Mouse (Mus musculus): ENCODE results near the gene Card14.
"Not testable (repeated sequence)": the region's sequence is repeated elsewhere in the genome, so short reads cannot be mapped to it uniquely, and the experiment has no call there.

Gene Card14

GRCm38 (mm10) chr11:119307658-119307867, at the start of gene Card14:
Gene Card14 (plus strand): TSS chr11:119307768.
- DNase-seq (ENCODE audit: inconsistent ontology term): no peak

DNA sequence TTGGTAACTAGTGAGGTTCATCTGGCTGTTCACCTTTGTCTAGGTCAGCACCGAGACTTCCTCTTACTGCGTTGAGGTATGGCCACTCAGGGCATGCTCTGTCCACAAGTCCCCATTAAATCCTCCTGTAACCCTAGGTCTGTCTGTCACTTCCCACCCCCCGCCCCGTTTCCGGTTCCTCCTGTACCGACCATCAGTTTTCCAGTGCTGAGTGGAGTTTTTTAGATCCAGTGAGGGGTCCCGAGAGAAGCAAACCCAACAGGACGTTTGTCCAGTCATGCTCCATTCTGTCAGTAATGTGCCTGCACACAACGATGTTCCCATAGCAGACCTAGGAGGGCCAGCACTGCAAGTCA, 49.4 kb upstream of the Card14 start:
- no peak for DNase-seq (ENCODE audit: inconsistent ontology term)

DNA sequence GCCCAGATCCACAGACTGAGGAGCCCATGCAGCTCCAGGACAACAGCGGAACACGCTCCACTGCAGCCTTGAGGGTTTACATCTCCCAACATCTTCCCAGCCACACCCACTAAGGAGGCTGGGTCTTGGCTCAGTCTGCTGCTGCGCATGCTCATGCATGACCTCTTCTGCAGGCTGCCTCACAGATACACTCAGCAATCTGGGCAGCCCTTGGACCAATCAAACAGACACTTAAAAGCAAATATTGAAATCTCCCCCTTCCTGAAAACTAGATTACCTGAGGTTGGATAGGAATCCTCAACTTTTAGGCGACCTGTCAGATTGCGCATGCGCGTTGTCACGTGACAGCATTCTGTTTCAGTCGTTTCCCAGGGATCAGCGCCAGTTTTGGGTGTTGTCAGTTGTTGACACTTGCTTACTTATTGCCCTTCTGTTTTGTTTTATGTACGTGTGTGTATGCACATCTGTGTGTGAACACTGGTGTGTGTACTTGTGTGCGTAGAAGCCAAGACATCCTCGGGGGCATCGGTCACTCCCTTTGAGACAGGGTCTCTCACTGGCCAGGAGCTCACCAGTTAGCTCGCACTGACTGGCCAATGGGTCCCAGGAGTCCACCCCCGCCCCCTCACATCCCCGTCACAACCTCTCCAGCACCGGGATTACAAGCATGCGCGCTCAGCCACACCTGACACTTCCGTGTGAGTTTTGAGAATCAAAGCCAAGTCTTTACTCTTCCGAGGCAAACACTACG, 48.8 kb upstream of the Card14 start:
- DNase-seq (ENCODE audit: inconsistent ontology term): peak; percentile 62

DNA sequence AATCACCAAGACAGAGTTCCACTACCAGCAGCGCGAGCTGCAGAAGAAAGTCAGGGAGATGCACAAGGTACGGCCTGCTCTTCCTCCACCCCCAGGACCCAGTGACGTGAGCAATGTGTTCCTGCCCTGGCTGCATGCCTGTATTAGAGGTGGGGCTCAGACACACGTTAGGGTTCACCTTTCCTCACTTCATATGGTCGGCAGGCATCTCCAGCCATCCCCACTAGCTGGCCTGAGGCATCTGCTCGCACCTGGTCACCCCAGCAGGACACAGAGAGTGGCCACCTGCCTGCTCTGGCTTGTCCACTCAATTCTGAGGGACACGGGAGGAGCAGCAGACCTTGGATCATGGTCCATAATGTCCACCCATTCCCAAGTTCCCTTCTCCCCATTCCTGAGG, 47.6 kb upstream of the Card14 start:
- DNase-seq (ENCODE audit: inconsistent ontology term): no peak

DNA sequence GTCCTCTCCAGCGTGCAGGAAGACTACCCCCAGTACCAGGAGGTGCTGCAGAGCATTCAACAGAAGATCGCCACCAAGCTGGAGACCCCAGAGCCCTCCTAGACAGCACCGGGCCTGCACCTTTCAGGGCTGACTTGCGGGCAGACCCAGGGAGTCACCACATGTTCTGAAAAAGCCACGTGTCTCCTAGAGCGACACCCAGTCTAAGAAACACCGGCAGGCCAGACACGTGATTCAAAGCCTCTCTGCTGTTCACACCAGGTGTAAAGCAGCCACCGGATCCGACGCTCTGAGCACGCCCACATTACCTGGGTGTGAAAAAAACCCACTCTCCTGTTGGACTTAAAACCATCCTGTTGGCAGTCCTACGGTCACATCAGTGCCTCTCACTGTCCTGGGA, 43.2 kb upstream of the Card14 start:
- no peak for DNase-seq (ENCODE audit: inconsistent ontology term)

DNA sequence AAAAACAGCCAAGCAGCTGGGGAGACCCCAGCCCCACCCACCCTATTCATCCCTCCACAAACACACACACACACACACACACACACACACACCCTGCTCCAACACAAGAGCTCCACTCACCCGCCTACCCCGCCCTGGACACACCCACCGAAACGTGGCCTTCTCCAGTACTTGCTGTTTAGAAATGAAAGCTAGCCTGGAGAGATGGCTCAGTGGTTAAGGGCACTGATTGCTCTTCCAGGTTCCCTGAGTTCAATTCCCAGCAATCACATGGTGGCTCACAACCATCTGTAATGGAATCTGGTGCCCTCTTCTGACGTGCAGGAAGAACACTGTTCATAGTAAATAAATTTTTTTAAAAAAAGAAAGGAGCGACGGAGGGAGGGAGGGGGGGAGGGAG, 41.8 kb upstream of the Card14 start:
- DNase-seq (ENCODE audit: inconsistent ontology term): no peak

DNA sequence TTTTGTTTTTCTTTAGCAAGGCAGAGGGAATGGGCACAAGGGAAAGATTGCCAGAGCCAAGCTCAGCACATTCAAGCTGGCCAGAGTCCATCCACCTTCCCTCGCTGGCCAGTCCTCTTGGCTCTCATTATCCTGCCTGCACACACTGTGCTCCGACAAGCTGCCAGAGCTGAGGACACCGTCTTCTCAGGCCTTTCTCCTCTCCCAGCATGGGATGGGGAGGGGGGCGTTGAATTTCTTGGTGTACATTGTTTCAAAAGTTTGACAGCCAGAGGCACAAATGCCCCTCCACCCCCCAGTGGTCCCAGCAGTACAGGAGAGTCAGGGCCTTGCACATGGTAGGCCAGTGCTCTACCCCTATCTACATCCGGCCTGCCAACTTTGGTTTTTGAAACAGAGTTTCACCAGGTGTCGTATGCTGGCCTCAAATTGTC, 40.3 kb upstream of the Card14 start:
- peak; percentile 48 for DNase-seq (ENCODE audit: inconsistent ontology term)

DNA sequence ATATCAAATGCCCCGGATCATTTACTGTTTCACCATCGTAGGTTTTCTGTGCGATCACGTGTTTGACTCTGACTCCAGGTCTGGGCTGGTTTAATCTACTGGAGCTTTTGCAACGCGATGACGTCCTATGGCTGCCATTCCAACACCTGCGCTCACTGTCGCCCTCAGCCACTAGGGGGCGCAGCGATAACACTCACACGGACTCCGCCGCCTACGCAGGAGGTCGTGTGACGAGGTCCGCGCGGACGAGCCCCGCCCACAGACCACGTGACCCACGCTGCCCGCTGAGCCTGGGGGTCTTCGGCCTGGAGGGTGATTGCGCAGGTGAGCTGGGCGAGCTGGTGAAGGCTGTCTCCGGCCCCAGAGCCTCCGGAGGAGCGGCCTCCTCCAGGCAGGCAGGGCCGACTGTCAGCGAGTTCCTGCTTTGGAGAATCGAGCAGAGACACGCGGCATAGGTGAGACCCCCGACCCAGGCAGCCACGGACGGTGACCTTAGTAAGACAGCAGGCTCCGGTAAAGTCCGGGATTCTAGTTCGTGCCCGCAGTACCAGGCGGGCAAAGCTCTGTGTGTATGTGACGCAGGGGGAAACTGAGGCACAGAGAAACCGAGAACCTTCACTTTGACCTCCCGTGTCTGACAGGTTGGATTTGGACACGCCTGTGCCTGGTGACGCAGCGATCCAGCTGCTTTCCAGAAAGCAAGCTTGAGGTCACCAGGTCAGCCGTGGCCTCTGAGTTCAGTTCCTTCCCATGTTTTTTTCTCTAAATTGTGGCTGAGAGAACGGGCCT, 39.6 kb upstream of the Card14 start, which contains the start of gene Gaa:
Gene Gaa, plus strand, starts transcription at position 120 of the 789 bp plus-strand sequence.
- peak; percentile 88 for DNase-seq (ENCODE audit: inconsistent ontology term)

DNA sequence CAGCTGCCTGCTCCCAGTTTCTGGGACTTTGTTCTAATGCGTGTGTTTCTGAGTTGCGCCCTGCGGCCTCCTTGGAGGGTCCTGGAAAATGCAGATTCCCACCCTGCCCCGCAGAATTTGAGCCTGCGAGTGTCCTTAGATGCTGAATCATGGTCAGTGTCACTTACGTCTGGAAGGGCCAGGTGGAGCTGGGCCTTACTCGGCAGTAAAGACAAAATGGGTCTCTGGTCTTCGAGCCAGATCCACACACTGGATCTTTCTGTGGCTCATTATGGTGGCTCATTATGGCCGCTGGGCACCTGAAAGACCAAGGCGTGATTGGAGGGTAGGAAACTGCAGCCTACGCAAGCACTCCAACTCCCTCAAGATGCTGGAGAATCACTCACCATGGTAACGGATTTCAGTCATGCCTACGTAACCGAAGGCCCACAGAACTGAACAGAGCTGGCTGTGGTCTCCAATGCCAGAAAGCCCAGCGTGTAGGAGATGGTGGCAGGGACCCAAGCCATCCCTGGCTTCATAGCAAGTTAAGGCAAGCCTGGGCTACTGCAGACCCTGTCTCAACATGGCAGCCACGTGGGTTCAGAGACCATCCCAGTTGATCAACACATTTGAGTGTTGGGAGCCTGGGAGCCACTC, 38.9 kb upstream of the Card14 start:
- DNase-seq (ENCODE audit: inconsistent ontology term): no peak

- DNase-seq (ENCODE audit: inconsistent ontology term): not testable (repeated sequence)
Observed at GRCm38 (mm10) chr11:119272492-119272891, 35.1 kb upstream of the Card14 start.

DNA sequence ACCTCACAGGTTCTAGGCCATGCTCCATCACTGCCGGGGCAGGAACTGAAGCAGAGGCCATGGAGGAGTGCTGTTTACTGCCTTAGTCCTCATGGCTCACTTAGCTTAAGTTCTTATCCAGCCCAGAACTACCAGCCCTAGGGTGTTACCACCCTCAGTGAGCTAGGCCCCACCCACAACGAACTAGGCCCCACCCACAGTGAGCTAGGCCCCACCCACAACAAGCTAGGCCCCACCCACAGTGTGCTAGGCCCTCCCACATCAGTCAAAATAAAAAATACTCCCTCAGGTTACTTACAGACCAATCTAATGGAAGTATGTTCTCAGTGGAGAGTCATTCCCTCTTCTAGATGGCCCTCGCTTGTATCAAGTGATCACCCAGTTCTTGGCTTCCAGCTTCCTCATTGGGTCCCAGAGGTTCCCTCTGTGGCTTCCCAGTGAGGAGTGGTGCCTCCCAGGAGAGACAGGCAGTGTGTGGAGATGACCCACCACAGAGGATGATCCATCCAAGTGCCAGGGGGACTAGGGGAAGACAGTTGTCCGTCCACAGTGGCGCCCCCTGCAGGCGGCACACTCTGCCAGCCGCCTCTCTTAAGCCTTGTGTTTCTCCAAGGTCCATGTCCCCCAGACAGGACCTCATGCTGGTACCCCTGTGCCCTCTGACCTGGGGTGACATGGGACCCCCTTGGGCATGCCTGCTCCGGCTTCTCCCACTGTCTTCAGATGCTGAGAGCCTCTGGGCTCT, 34.2 kb upstream of the Card14 start:
- DNase-seq (ENCODE audit: inconsistent ontology term): no peak

- DNase-seq (ENCODE audit: inconsistent ontology term): no peak
Observed at GRCm38 (mm10) chr11:119281030-119281429, 26.5 kb upstream of the Card14 start.

- peak; percentile 81 for DNase-seq (ENCODE audit: inconsistent ontology term)
Observed at GRCm38 (mm10) chr11:119285791-119286527, 21.6 kb upstream of the Card14 start.

DNA sequence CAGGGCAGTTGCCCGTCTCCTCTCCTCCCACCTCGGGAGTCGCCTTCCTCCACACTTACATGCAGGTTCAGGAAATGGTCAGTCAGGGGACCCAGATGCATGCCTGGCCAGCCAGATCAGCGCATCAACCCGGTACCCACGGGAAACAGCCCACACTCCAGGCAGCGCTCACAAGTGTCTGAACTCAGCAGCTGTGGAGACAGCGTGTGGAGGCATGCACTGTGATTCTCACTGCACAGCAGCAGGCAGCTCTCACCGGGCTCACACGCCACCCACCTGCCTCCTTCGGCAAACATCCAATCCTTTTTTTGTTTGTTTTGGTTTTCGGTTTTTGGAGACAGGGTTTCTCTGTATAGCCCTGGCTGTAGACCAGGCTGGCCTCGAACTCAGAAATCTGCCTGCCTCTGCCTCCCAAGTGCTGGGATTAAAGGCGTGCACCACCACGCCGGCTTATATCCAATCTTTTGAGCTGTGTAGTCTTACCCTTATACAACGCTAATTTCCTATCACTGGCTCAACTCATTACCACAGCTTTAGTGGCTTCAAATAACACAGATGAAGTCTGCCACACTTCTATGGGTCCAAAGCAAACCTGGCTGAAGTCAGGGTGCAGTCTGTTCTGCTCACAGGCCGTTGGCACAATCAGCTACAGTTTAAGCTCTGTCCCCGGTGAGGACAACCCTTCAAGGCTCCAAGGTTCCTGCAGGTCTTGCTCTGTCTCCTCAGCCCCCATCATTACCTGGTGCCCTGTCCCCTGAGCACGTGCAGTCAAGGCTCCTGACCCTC, 20.2 kb upstream of the Card14 start:
- DNase-seq (ENCODE audit: inconsistent ontology term): no peak

GRCm38 (mm10) chr11:119292861-119293260, 14.7 kb upstream of the Card14 start:
- not testable (repeated sequence) for DNase-seq (ENCODE audit: inconsistent ontology term)

DNA sequence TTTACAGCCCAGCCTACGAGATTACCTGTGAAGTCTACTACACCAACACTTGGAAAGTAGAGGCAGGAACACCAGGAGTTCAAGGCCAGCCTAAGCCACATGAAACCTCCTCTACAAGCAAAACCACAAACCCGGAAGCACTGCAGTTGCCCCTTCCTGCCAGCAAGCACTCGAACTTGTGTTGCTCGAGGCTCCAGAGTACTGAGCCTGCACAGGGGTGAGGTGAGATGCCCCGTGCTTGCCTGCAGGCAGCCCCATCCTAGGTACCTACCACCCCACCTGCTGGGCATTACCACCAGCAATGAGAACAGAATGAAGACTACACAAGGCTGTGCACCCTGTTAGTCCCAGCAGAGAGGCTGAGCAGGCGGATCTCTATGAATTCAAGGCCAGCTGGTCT, 9.6 kb upstream of the Card14 start:
- no peak for DNase-seq (ENCODE audit: inconsistent ontology term)

DNA sequence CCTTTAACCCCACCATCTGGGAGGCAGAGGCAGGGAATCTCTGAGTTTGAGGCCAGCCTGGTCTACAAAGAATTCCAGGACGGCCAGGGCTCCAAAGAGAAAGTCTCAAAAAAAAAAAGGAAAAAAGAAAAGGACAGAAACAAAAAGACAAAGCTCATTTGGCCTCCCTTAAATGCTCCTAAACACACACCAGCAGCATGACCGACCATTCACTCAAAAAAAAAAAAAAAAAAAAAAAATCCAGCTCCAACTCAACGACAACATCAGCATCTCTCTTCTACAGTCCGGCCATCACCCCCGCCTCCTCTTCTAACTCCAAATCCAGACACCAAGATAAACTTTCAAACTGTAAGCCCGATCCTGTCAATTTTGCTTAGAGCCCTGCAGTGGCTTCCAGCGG, 8.7 kb upstream of the Card14 start:
- peak; percentile 14 for DNase-seq (ENCODE audit: inconsistent ontology term)

DNA sequence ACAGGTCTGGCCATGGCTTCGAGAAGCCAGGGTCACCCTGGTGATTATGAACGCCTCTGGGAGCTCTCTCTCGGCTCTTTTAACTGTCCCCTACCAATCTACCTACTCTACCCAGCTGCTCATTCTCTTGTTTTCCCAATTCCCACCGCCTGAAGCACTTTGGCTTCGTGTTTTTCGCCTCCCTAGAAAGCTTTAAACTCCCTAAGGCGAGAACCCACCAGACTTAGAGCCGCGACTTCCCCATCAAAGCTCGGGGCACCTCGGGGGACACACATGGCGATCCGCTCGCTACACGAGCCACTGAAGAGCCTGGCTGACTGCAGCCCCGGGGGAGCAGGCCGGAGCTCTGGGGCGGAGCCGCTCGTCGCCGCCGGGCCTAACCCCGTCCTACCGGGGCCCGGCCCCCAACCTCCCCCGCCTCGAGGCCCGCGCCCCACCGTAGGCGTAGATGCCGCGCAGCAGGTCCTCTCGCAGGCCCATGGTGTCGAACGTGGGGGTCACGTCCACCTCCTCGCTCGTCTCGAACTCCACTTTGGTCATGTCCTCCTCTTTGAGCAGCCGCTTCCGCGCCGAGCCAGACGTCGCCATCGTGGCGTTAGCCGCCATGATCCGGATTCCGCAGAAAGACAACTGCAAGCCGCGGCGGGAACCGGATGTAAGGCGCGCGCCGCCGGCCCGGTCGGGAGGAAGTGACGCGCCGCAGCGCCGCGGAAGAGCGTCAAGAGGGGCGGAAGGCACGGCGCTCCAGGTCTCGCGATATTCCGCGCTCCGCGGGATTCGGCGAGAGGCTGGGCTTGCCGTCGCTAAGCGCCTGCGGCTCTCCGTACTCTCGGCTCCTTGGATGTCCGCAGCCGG, 8.0 kb upstream of the Card14 start, which contains the start of gene Eif4a3:
Gene Eif4a3, minus strand, starts transcription at position 699 of the 855 bp plus-strand sequence.
- peak; percentile 97 for DNase-seq (ENCODE audit: inconsistent ontology term)

- peak; percentile 61 for DNase-seq (ENCODE audit: inconsistent ontology term)
Observed at GRCm38 (mm10) chr11:119300246-119300935, 7.2 kb upstream of the Card14 start.

All from Muller cell, postnatal 12 days (primary cell).